Mouse (Mus musculus) liver, embryonic 16.5 days (tissue): ENCODE results near the gene Pa2g4. TPM values are rescaled to one million over a fixed set of nuclear protein-coding genes. Genes with fewer than 3 reads are reported as not detected.

Experiments used
- microRNA-seq: library from miRNA; unstranded; fragments of <30 nt; microRNA quantifications from one replicate; pipeline ENCODE4, GENCODE M21; 2016
- polyA plus RNA-seq: library from polyadenylated mRNA; unstranded; fragments of >200 nt; fragmentation: Nextera tagmentation; extraction: Ambion mirVana; gene quantifications from 2 replicates; pipeline ENCODE4 v1.2.1, GENCODE M21; 2015

Pa2g4 gene
- polyA plus RNA-seq, 1 experiment from 2014 or later: 96.2 TPM

Small RNA genes within 50 kb of the gene (microRNA-seq; reads per million reads assigned to microRNA genes)
- gene Gm47275: not detected
- not detected for gene Mir6916
- 0.74 reads per million for gene Mir6917

Other genes starting within 250 kb of the Pa2g4 start
- gene Cnpy2, start 243.5 kb downstream of the Pa2g4 start, polyA plus RNA-seq: 86.6 and 92.8 TPM in 2 replicates
- gene Cs, start 228.3 kb downstream of the Pa2g4 start, polyA plus RNA-seq: 102 and 107 TPM in 2 replicates
- 0.65 and 0.96 TPM in 2 replicates for gene Coq10a, start 197.0 kb downstream of the Pa2g4 start, polyA plus RNA-seq
- 4.0 and 4.3 TPM in 2 replicates for gene Ankrd52, start 188.9 kb downstream of the Pa2g4 start, polyA plus RNA-seq
- 76.8 and 88.2 TPM in 2 replicates for gene Slc39a5, start 164.8 kb downstream of the Pa2g4 start, polyA plus RNA-seq
- gene Nabp2, start 154.5 kb downstream of the Pa2g4 start, polyA plus RNA-seq: 31.6 and 31.7 TPM in 2 replicates
- gene Rnf41, start 154.3 kb downstream of the Pa2g4 start, polyA plus RNA-seq: 8.3 and 8.5 TPM in 2 replicates
- 20.3 and 22.6 TPM in 2 replicates for gene Smarcc2, start 106.7 kb downstream of the Pa2g4 start, polyA plus RNA-seq
- 448 and 465 TPM in 2 replicates for gene Myl6, start 71.8 kb downstream of the Pa2g4 start, polyA plus RNA-seq
- 1.8 and 2.0 TPM in 2 replicates for gene Myl6b, start 67.3 kb downstream of the Pa2g4 start, polyA plus RNA-seq
- 10.3 and 10.5 TPM in 2 replicates for gene Esyt1, start 40.1 kb downstream of the Pa2g4 start, polyA plus RNA-seq
- 4.9 and 5.7 TPM in 2 replicates for gene Zc3h10, start 18.2 kb downstream of the Pa2g4 start, polyA plus RNA-seq
- 2,106 and 2,245 TPM in 2 replicates for gene Rpl41, start 16.7 kb downstream of the Pa2g4 start, polyA plus RNA-seq
- 4.2 and 5.2 TPM in 2 replicates for gene Erbb3, start 23.7 kb upstream of the Pa2g4 start, polyA plus RNA-seq
- gene Rps26, start 60.8 kb upstream of the Pa2g4 start, polyA plus RNA-seq: 301 and 353 TPM in 2 replicates
- 0.08 and 0.15 TPM in 2 replicates for gene Ikzf4, start 80.0 kb upstream of the Pa2g4 start, polyA plus RNA-seq
- gene Suox, start 108.1 kb upstream of the Pa2g4 start, polyA plus RNA-seq: 12.5 and 12.9 TPM in 2 replicates
- 36.6 and 38.6 TPM in 2 replicates for gene Rab5b, start 130.3 kb upstream of the Pa2g4 start, polyA plus RNA-seq
- 0.43 and 0.59 TPM in 2 replicates for gene Pmel, start 138.2 kb upstream of the Pa2g4 start, polyA plus RNA-seq
- 50.8 and 53.8 TPM in 2 replicates for gene Cdk2, start 139.0 kb upstream of the Pa2g4 start, polyA plus RNA-seq
- gene Dgka, start 178.9 kb upstream of the Pa2g4 start, polyA plus RNA-seq: 2.6 and 3.0 TPM in 2 replicates
- 11.9 and 13.5 TPM in 2 replicates for gene Pym1, start 181.9 kb upstream of the Pa2g4 start, polyA plus RNA-seq
- gene Mmp19, start 224.9 kb upstream of the Pa2g4 start, polyA plus RNA-seq: 10.4 and 10.6 TPM in 2 replicates
- gene Dnajc14, start 238.1 kb upstream of the Pa2g4 start, polyA plus RNA-seq: 18.8 TPM in 2 replicates
- gene Tmem198b, start 238.4 kb upstream of the Pa2g4 start, polyA plus RNA-seq: 2.2 and 3.1 TPM in 2 replicates